Mouse (Mus musculus): ENCODE measurements at regions not wholly inside any gene's neighbourhood (a gene's known extent, or its start where the extent isn't known, plus 50 kb on each side); places are given as distances from the start of the nearest gene placed in this dataset.

DNA sequence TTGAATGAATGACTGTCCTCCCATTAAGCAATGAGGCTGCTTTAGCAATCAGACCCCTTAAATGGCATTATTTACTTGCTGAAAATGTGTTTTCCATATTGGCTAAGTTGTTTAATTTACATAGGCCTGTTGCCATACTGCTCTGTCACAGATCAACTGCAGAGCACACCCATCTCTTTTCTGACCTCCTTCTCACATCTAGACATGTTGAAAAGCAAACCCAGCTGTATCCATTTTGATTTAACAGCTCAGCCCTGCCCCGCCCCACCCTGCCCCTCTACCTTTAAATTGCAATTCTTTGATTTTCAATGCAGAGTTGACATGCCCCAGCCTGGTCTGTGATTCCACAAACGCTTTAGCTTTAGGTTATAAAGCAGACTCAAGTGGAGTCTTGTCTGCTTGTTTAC, 307.5 kb downstream of the Btg1 start:
- DNase-seq (ENCODE audit: low spot score) (peak; percentile 85), ATAC-seq (peak; percentile 86)
- no peaks in the 10 kb centered on the region for H3K36me3 ChIP-seq (ENCODE audit: insufficient read depth, low read length)
- H3K27me3 ChIP-seq (replicated peaks; ENCODE audit: insufficient read depth, low read length) = no peaks in the 10 kb centered on the region
- WGBS = 61% methylated on average over 2 of the region's 2 CpGs
- TF ChIP-seq EP300 (IDR thresholded peaks at IDR 0.05) (peak; percentile 71), CTCF (IDR thresholded peaks at IDR 0.05) (no peak)
- H3K9me3 ChIP-seq (ENCODE audit: low read length) = no peaks in the 10 kb centered on the region
- H3K4me2 ChIP-seq (replicated peaks; ENCODE audit: low read depth, low read length) = no peak overlapping the region
- H3K4me1 ChIP-seq (ENCODE audit: insufficient read depth, low read depth, low read length) = no peaks in the 10 kb centered on the region
- H3K4me3 ChIP-seq (ENCODE audit: low read depth, low read length) = no peak overlapping the region
- H3K27ac ChIP-seq (ENCODE audit: low read length) = peak overlapping the region; percentile 74
- no peak overlapping the region for H3K9ac ChIP-seq (replicated peaks; ENCODE audit: low read depth)

DNA sequence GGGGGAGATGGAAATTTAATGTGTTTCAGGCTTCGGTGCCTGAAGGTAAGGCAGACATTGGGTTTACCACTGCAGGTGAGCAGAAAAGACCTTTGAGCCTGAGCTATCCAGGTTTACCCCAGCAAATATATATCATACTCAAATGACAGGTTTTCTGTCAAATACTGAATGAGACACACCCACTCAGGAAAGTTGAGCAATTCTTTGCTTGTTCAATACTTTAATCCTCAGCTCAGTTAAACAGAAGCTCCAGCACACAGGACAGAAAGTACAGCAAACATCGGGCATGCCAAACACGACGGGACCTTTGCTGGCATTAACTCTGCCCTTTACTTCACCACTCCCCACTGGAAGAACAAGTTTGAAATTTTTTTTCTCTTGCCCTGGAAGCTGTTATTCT, 307.9 kb downstream of the Btg1 start:
- peak; percentile 76 for DNase-seq (ENCODE audit: low spot score)
- WGBS = 38% methylated on average over 4 of the region's 4 CpGs
- H3K9ac ChIP-seq (replicated peaks; ENCODE audit: low read depth) = no peak overlapping the region
- peak; percentile 71 for ATAC-seq
- no peak overlapping the region for H3K4me3 ChIP-seq (ENCODE audit: low read depth, low read length)
- H3K4me2 ChIP-seq (replicated peaks; ENCODE audit: low read depth, low read length) = no peak overlapping the region
- H3K27ac ChIP-seq (ENCODE audit: low read length) = peak overlapping the region; percentile 74
- no peaks in the 10 kb centered on the region for H3K9me3 ChIP-seq (ENCODE audit: low read length)
- H3K4me1 ChIP-seq (ENCODE audit: insufficient read depth, low read depth, low read length) = no peaks in the 10 kb centered on the region
- H3K36me3 ChIP-seq (ENCODE audit: insufficient read depth, low read length) = no peaks in the 10 kb centered on the region
- TF ChIP-seq EP300 (IDR thresholded peaks at IDR 0.05) (peak; percentile 45), CTCF (IDR thresholded peaks at IDR 0.05) (no peak)
- no peaks in the 10 kb centered on the region for H3K27me3 ChIP-seq (replicated peaks; ENCODE audit: insufficient read depth, low read length)

DNA sequence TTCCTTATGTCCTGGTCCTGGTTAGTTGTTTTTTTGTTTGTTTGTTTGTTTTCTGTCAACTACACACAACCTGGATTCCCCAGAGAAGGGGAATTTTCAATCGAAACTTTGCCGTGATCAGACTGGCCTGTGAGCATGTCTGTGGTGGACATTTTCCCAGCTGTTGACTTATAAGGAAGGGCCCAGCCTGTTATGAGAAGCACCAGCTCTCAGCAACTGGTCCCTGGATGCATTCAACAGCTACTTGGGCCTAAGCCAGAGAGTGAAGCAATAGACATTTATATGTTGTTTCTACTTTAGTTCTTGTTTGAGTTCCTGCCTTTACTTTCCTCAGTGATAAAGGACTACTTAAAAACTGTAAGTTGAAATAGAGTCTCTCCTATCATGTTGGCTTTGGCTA, 309.0 kb downstream of the Btg1 start:
- 47% methylated on average over 2 of the region's 2 CpGs for WGBS
- DNase-seq (ENCODE audit: low spot score) = peak; percentile 86
- TF ChIP-seq EP300 (IDR thresholded peaks at IDR 0.05) (peak; percentile 68), CTCF (IDR thresholded peaks at IDR 0.05) (no peak)
- Histone ChIP-seq H3K9me3 (ENCODE audit: low read length) (no peaks in the 10 kb centered on the region), H3K27me3 (replicated peaks; ENCODE audit: insufficient read depth, low read length) (no peaks in the 10 kb centered on the region), H3K4me2 (replicated peaks; ENCODE audit: low read depth, low read length) (no peak overlapping the region), H3K36me3 (ENCODE audit: insufficient read depth, low read length) (no peaks in the 10 kb centered on the region), H3K9ac (replicated peaks; ENCODE audit: low read depth) (no peak overlapping the region), H3K4me3 (ENCODE audit: low read depth, low read length) (no peak overlapping the region), H3K4me1 (ENCODE audit: insufficient read depth, low read depth, low read length) (no peaks in the 10 kb centered on the region), H3K27ac (ENCODE audit: low read length) (0 out of 2 replicates have a peak overlapping the region, but pooled peaks have one; percentile 52)
- peak; percentile 63 for ATAC-seq

GRCm38 (mm10) chr10:96934661-96935060, 317.9 kb downstream of the Btg1 start:
- DNase-seq (ENCODE audit: low spot score) (peak; percentile 69), ATAC-seq (peak; percentile 57)
- Histone ChIP-seq H3K4me3 (ENCODE audit: low read depth, low read length) (no peak overlapping the region), H3K27me3 (replicated peaks; ENCODE audit: insufficient read depth, low read length) (no peaks in the 10 kb centered on the region), H3K4me1 (ENCODE audit: insufficient read depth, low read depth, low read length) (no peaks in the 10 kb centered on the region), H3K27ac (ENCODE audit: low read length) (no peak overlapping the region), H3K9ac (replicated peaks; ENCODE audit: low read depth) (no peak overlapping the region), H3K4me2 (replicated peaks; ENCODE audit: low read depth, low read length) (no peak overlapping the region), H3K9me3 (ENCODE audit: low read length) (no peaks in the 10 kb centered on the region), H3K36me3 (ENCODE audit: insufficient read depth, low read length) (no peaks in the 10 kb centered on the region)
- 54% methylated on average over 4 of the region's 4 CpGs for WGBS
- TF ChIP-seq EP300 (IDR thresholded peaks at IDR 0.05) (no peak), CTCF (IDR thresholded peaks at IDR 0.05) (peak; percentile 85)

DNA sequence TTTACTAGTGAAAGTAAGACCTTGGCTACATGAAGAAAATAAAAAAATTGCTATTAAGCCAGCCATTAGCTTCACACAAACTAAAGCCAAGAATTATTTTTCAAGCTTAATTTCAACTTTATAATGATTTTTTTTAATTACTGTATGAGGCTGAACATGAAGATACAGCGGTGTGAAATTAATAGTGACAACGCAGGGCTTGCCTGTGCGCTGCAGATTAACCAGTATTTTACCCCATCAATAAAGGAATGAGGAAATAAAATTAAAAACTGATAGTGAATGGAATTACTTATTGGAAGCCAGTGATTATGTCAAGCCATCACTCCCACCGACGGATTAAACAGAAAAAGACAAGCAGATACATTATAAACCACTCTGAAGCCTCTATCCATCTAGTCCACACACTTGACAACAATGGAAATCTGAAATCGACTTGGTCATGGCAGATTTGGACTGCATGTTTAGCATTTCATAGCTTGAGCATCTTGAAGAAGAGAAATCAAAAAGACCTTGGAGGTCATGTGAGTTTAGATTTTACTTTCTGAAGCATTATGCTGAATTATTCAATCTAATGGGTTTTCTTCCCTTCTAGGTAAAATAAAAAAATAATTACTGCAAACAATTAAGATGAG, 324.2 kb downstream of the Btg1 start:
- Histone ChIP-seq H3K4me2 (replicated peaks; ENCODE audit: low read depth, low read length) (no peak overlapping the region), H3K36me3 (ENCODE audit: insufficient read depth, low read length) (no peaks in the 10 kb centered on the region), H3K9ac (replicated peaks; ENCODE audit: low read depth) (no peak overlapping the region), H3K4me1 (ENCODE audit: insufficient read depth, low read depth, low read length) (no peaks in the 10 kb centered on the region), H3K9me3 (ENCODE audit: low read length) (no peaks in the 10 kb centered on the region), H3K27ac (ENCODE audit: low read length) (no peak overlapping the region), H3K27me3 (replicated peaks; ENCODE audit: insufficient read depth, low read length) (no peaks in the 10 kb centered on the region), H3K4me3 (ENCODE audit: low read depth, low read length) (no peak overlapping the region)
- no peak for ATAC-seq
- DNase-seq (ENCODE audit: low spot score) = no peak
- TF ChIP-seq EP300 (IDR thresholded peaks at IDR 0.05) = no peak
- no peak for TF ChIP-seq CTCF (IDR thresholded peaks at IDR 0.05)
- 87% methylated on average over 6 of the region's 6 CpGs for WGBS

- no peak for DNase-seq (ENCODE audit: low spot score)
- H3K9ac ChIP-seq (replicated peaks; ENCODE audit: low read depth) = no peak overlapping the region
- H3K4me2 ChIP-seq (replicated peaks; ENCODE audit: low read depth, low read length) = no peak overlapping the region
- no peaks in the 10 kb centered on the region for H3K4me1 ChIP-seq (ENCODE audit: insufficient read depth, low read depth, low read length)
- H3K27me3 ChIP-seq (replicated peaks; ENCODE audit: insufficient read depth, low read length) = no peaks in the 10 kb centered on the region
- no peaks in the 10 kb centered on the region for H3K9me3 ChIP-seq (ENCODE audit: low read length)
- H3K27ac ChIP-seq (ENCODE audit: low read length) = no peak overlapping the region
- 87% methylated on average over 7 of the region's 7 CpGs for WGBS
- TF ChIP-seq CTCF (IDR thresholded peaks at IDR 0.05) = no peak
- TF ChIP-seq EP300 (IDR thresholded peaks at IDR 0.05) = no peak
- no peak for ATAC-seq
- no peaks in the 10 kb centered on the region for H3K36me3 ChIP-seq (ENCODE audit: insufficient read depth, low read length)
- no peak overlapping the region for H3K4me3 ChIP-seq (ENCODE audit: low read depth, low read length)
These were observed 327.4 kb downstream of the Btg1 start for GRCm38 (mm10) chr10:96944229-96944628.

DNA sequence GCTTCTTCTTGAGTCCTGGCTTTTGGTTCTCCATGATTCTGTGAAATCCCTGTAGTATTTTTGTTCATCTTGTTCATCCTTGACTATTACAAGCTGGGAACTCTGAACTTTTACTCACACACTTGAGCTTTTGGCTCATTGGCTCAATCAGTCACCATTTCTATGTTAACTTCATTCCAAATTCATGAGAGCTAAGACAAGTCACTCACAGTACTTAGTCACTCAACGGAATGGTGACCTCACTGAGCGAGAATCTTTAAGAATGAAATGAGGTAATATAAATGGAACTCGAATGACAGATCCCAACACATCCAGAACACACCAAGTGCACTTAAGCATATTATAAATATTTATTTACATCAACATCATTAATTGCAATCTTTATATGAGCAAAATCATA, 331.2 kb downstream of the Btg1 start:
- Histone ChIP-seq H3K36me3 (ENCODE audit: insufficient read depth, low read length) (no peaks in the 10 kb centered on the region), H3K27me3 (replicated peaks; ENCODE audit: insufficient read depth, low read length) (no peaks in the 10 kb centered on the region), H3K4me2 (replicated peaks; ENCODE audit: low read depth, low read length) (no peak overlapping the region), H3K4me3 (ENCODE audit: low read depth, low read length) (no peak overlapping the region), H3K4me1 (ENCODE audit: insufficient read depth, low read depth, low read length) (no peaks in the 10 kb centered on the region), H3K9me3 (ENCODE audit: low read length) (no peaks in the 10 kb centered on the region), H3K27ac (ENCODE audit: low read length) (no peak overlapping the region), H3K9ac (replicated peaks; ENCODE audit: low read depth) (no peak overlapping the region)
- DNase-seq (ENCODE audit: low spot score) (peak; percentile 8), ATAC-seq (no peak)
- WGBS = 79% methylated on average over 3 of the region's 3 CpGs
- TF ChIP-seq EP300 (IDR thresholded peaks at IDR 0.05) (no peak), CTCF (IDR thresholded peaks at IDR 0.05) (no peak)
